Mouse (Mus musculus): ENCODE data around the gene Map2k3. TPM values are rescaled to one million over a fixed set of nuclear protein-coding genes. Genes with fewer than 3 reads are reported as not detected.

The Map2k3 gene
- total and polyA plus RNA-seq, 3 experiments, result 73.2 to 132 (median 111) TPM

DNA sequence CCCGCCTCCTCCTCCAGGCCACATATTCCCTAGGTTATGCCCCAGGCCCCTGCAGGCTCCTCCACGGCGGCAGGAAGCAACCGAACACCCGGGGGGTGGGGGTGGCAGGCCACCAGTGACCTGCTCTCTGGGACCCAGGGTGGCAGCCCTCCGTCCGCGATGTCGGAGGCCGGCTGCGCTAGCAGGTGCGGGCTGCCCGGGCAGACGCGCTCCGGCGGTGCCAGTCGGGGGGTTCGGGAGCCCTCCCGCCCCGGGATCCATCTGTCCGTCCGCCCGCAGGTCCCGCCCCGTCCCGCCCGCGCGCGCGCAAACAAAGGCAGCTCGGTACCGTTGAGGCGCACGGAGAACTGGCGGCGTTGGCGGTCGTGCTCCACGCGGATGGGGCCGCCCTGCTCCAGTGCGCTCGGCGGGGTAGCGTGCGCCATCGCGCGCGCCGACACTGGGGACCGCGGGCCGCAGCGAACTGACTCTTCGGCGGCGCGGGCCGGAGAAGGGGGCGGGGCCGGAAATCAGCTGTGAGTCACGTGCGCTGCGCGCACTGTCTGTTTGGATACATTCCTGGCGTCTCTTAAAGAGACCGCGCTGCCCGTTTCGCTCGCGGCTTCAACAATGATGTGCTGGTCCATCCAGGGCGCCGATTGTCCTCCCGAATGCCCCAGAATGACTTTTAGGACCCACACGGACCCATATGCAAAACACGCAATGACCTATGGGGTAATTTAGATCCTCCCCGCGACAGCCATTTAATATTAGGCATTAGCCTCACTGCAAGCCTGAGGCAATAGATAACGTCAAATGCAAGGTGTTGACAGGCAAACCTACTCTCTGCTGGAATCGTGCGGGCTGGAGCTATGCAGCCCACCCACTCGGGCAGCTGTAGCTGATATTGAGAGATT lies 18.3 kb upstream of the Map2k3 start (continued):
- TF ChIP-seq EP300 (IDR thresholded peaks at IDR 0.05; ENCODE audit: low read depth in 1 of 2, low read length in 2 of 2), result peak in 1 of 2 experiments; percentile 42; a peak in 1 of 4 replicates
- TF ChIP-seq ELF1 (IDR thresholded peaks at IDR 0.05; ENCODE audit: low read depth, low read length), result peak; percentile 31
- no peak for TF ChIP-seq ZC3H11A (IDR thresholded peaks at IDR 0.05; ENCODE audit: low read depth, low read length)
- peak; percentile 82; the same call in 1 of the 2 replicates for TF ChIP-seq MAZ (IDR thresholded peaks at IDR 0.05; ENCODE audit: low read depth, low read length)

DNA sequence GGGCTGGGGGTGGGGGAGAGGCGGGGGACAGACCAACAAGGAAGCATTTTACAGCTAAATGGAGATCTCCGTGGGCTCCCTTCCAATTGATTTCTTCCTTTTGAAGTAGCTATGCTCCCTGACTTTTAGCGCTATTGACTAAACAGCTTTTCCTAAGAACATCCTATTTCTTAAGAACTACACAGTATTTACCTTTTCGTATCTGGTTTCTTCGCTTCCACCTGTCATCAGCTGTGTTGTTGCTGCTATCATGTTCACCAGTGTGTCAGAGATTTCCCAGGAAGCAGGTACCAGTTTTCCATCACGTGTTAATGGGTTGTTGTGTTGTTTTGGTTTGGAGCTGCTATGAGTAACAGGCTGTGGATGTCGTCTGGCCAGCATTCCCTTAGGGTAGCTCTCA lies 17.3 kb upstream of the Map2k3 start, which contains the start of gene Natd1:
Natd1 (minus strand) TSS at position 260 of the 400 bp plus-strand sequence.
- DNase-seq (ENCODE audit: low read depth, low spot score), result no peak
- H3K4me3 ChIP-seq (ENCODE audit: control insufficient read depth in 1 of 2, insufficient read depth in 1 of 2, low read depth in 2 of 2, low read length in 2 of 2), result peak within 1 kb of the TSS; percentile 61 to 73
- no peaks in the 10 kb centered on the region for H3K9me3 ChIP-seq (replicated peaks; ENCODE audit: insufficient read depth, low read length)
- no peak for TF ChIP-seq GATA1 (IDR thresholded peaks at IDR 0.05; ENCODE audit: low read depth, low read length)
- TF ChIP-seq EP300 (IDR thresholded peaks at IDR 0.05; ENCODE audit: low read depth in 1 of 2, low read length in 2 of 2), result no peak
- no peak for TF ChIP-seq ETS1 (IDR thresholded peaks at IDR 0.05; ENCODE audit: low read depth, low read length)
- no peak for TF ChIP-seq MEF2A (IDR thresholded peaks at IDR 0.05; ENCODE audit: extremely low read depth, insufficient replicate concordance, low read depth, low read length, poor library complexity, severe bottlenecking)
- no peak for TF ChIP-seq ZNF384 (IDR thresholded peaks at IDR 0.05; ENCODE audit: low read depth, low read length)
- no peak for TF ChIP-seq BHLHE40 (IDR thresholded peaks at IDR 0.05; ENCODE audit: borderline replicate concordance, low read depth, low read length)
- TF ChIP-seq POLR2AphosphoS2 (IDR thresholded peaks at IDR 0.05; ENCODE audit: low read length), result no peak
- H3K4me1 ChIP-seq (ENCODE audit: control insufficient read depth in 1 of 2, insufficient read depth in 2 of 2, low read length in 2 of 2), result peaks cover 7 to 21% of the 10 kb centered on the region in 2 experiments
- H3K79me2 ChIP-seq (ENCODE audit: control insufficient read depth, insufficient read depth, low read length, poor library complexity), result peaks cover 5% of the 10 kb centered on the region; the same call in 1 of the 2 replicates
- no peaks in the 10 kb centered on the region for H3K27me3 ChIP-seq (ENCODE audit: control insufficient read depth in 1 of 2, insufficient read depth in 2 of 2, low read length in 2 of 2)
- peaks cover 0 to 13% of the 10 kb centered on the region in 2 experiments; a peak in 2 of 4 replicates for H3K36me3 ChIP-seq (ENCODE audit: control insufficient read depth in 1 of 2, insufficient read depth in 2 of 2, low read length in 2 of 2)
- H3K27ac ChIP-seq (ENCODE audit: control insufficient read depth, low read depth, low read length), result peak within 1 kb of the TSS; percentile 52
- H3K9ac ChIP-seq (ENCODE audit: control insufficient read depth, low read depth, low read length, poor library complexity, severe bottlenecking), result peak within 1 kb of the TSS; percentile 80

DNA sequence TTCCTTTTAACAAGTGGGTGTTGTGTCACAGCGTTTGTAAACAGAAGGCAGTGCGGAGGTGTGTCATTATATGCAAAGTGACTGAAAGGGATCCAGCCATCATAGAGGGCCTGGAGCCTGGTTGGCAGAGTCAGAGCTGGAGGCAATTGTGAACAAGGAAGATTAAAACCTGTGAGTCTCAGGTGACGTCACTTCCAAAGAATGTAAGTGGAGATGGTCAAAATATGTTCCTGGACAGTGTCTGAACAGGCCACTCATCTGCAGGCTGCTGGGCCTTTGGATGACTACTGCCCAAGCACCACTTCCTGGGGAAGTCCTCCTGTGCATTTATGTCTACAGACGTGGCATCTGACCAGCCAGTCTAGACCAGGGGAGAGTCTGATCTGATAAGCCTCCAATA lies 16.6 kb upstream of the Map2k3 start:
- TF ChIP-seq MAX (IDR thresholded peaks at IDR 0.05; ENCODE audit: low read length) (0 out of 2 replicates have a peak, but pooled peaks have one; percentile 11), MYC (IDR thresholded peaks at IDR 0.05; ENCODE audit: low read depth, low read length) (no peak)
- H3K27me3 ChIP-seq (ENCODE audit: control insufficient read depth in 1 of 2, insufficient read depth in 2 of 2, low read length in 2 of 2), result no peaks in the 10 kb centered on the region
- H3K27ac ChIP-seq (ENCODE audit: control insufficient read depth, low read depth, low read length), result no peak overlapping the region
- H3K4me3 ChIP-seq (ENCODE audit: control insufficient read depth in 1 of 2, insufficient read depth in 1 of 2, low read depth in 2 of 2, low read length in 2 of 2), result no peak overlapping the region
- peaks cover under 1 to 13% of the 10 kb centered on the region in 2 experiments; a peak in 3 of 4 replicates for H3K36me3 ChIP-seq (ENCODE audit: control insufficient read depth in 1 of 2, insufficient read depth in 2 of 2, low read length in 2 of 2)
- H3K79me2 ChIP-seq (ENCODE audit: control insufficient read depth, insufficient read depth, low read length, poor library complexity), result peaks cover 5% of the 10 kb centered on the region; the same call in 1 of the 2 replicates
- H3K9me3 ChIP-seq (replicated peaks; ENCODE audit: insufficient read depth, low read length), result no peaks in the 10 kb centered on the region
- H3K4me1 ChIP-seq (ENCODE audit: control insufficient read depth in 1 of 2, insufficient read depth in 2 of 2, low read length in 2 of 2), result peaks cover 8 to 21% of the 10 kb centered on the region in 2 experiments
- no peak for DNase-seq (ENCODE audit: low read depth, low spot score)
- H3K9ac ChIP-seq (ENCODE audit: control insufficient read depth, low read depth, low read length, poor library complexity, severe bottlenecking), result no peak overlapping the region
